Mouse (Mus musculus) frontal cortex, adult (tissue): ENCODE data around the gene Cpxcr1.

Experiments
- ATAC-seq: cut with Nextera tagmentation; 2 replicates; pipeline ENCODE4 v1.9.2; 2017; ENCODE audit warnings: mild to moderate bottlenecking, moderate library complexity, mixed read lengths; ENCODE audit not compliant: low TSS enrichment

Cpxcr1 gene

DNA sequence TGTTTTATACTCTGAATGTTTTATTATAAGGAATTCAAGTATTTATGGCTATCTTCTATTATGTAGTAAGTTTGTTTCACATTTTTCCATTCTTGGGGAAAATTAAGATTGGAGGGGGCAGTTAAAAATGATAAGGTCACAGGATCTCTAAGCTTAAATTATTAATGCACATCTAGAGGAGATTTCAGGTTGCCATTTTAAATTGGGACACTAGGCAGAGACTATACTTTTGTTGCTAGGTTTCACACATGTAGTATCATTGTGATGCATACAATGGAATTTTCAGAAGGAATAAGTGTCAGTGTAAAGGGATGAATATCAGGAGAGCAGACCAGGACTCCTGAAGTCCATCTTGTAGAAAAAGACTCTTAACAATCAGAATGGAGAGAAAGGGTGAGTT, at the start of gene Cpxcr1:
Cpxcr1 (plus strand) TSS at position 301 of the 400 bp plus-strand sequence.
- no peak for ATAC-seq
